Mouse (Mus musculus) stomach, postnatal 0 days (tissue): ENCODE measurements around the gene Slc38a3. TPM values are rescaled to one million over a fixed set of nuclear protein-coding genes. Genes with fewer than 3 reads are reported as not detected.

Experiments
- ATAC-seq: fragments of 200-750 bp; cut with Nextera tagmentation; 2 replicates; pipeline ENCODE4 v1.8.0; 2017; ENCODE audit not compliant: low FRiP score, low TSS enrichment
- DNase-seq: peaks from one replicate; pipeline ENCODE4 v3.0.0-alpha.2; 2016; ENCODE audit warnings: low spot score
- H3K27ac ChIP-seq: fragments of 300-500 bp; sonication (generic); replicated peaks from 2 replicates; pipeline ENCODE4 v1.5.1; 2014; ENCODE audit warnings: mild to moderate bottlenecking, control low read depth
- H3K27me3 ChIP-seq: fragments of 300-500 bp; sonication (generic); 2 replicates; pipeline ENCODE4 v1.6.1; 2014; ENCODE audit warnings: low read length; ENCODE audit not compliant: control insufficient read depth, insufficient read depth
- H3K36me3 ChIP-seq: fragments of 300-500 bp; sonication (generic); 2 replicates; pipeline ENCODE4 v1.6.1; 2014; ENCODE audit warnings: low read length, mixed read lengths; ENCODE audit not compliant: control insufficient read depth, insufficient read depth
- H3K4me1 ChIP-seq: fragments of 300-500 bp; sonication (generic); replicated peaks from 2 replicates; pipeline ENCODE4 v1.6.1; 2014; ENCODE audit warnings: antibody characterized with exemption; ENCODE audit not compliant: control insufficient read depth, insufficient read depth
- H3K4me2 ChIP-seq: fragments of 300-500 bp; sonication (generic); replicated peaks from 2 replicates; pipeline ENCODE4 v1.6.1; 2014; ENCODE audit warnings: low read depth, mild to moderate bottlenecking, control low read depth, moderate library complexity
- H3K4me3 ChIP-seq: fragments of 300-500 bp; sonication (generic); 2 replicates; pipeline ENCODE4 v1.5.1; 2014; ENCODE audit warnings: low read depth, low read length, control low read depth
- H3K9ac ChIP-seq: fragments of 300-500 bp; sonication (generic); 2 replicates; pipeline ENCODE4 v1.6.1; 2014; ENCODE audit warnings: mild to moderate bottlenecking, low read length, control low read depth, mixed read lengths
- H3K9me3 ChIP-seq: fragments of 300-500 bp; sonication (generic); 2 replicates; pipeline ENCODE4 v1.6.1; 2016; ENCODE audit warnings: low read length; ENCODE audit not compliant: control insufficient read depth
- CTCF ChIP-seq: IDR thresholded peaks from 2 replicates; pipeline ENCODE4 v1.5.1; 2016; ENCODE audit warnings: antibody characterized with exemption, low read depth, mild to moderate bottlenecking, moderate library complexity
- EP300 ChIP-seq: optimal IDR thresholded peaks from 2 replicates; pipeline ENCODE3; 2016; ENCODE audit warnings: antibody characterized with exemption
- whole genome bisulfite sequencing: fragments of 180-500 bp; shearing (Covaris S2); extraction: QIAGEN DNeasy Blood & Tissue Kit; methylation state at CpG from one replicate; pipeline ENCODE4 v1.1.7; 2014; 5-methylcytosine and 5-hydroxymethylcytosine counted together
- polyA plus RNA-seq: library from polyadenylated mRNA; unstranded; fragments of >200 nt; fragmentation: Nextera tagmentation; extraction: Ambion mirVana; gene quantifications from 2 replicates; pipeline ENCODE4 v1.2.1, GENCODE M21; 2015

Slc38a3 gene
- polyA plus RNA-seq, 1 experiment from 2014 or later: 0.95 TPM

DNA sequence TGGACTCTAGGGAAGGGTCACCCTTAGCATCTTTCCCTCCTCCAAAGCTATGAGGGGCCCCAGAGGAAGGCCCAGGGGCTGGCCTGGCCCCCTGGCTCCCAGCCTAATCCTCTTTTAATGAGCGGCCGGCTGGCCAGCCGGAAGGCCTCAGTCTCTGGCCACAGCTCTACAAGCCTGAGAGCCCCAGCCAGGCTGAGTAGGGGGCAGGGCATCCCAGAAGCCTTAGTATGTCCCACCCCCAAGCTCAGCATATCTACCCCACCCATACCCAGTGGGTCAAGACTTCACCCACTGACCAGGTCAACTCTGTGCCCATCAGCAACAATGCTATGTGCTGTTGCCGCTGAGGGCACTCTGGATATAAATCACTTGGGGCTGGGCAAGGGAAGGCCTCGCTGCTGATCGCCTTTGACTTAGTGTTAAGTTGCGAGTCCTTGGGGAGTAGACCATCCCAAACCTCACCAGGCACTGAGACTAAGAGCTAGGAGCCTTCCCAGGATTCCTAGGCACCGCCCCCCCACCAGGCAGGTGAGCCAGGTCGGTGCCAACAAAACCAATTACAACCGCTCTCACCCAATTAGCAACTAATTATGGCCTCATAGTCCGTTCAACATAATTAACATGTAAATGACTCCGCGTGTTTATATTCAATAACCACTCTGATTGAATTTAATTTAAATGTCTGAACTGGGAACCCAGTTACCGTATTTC, 28.6 kb upstream of the Slc38a3 start:
- no peak for DNase-seq
- Histone ChIP-seq H3K4me2 (peak overlapping the region; percentile 34), H3K9me3 (no peaks in the 10 kb centered on the region), H3K27me3 (no peaks in the 10 kb centered on the region), H3K4me3 (no peak overlapping the region), H3K4me1 (peaks cover 45% of the 10 kb centered on the region), H3K27ac (peak overlapping the region; percentile 83), H3K36me3 (no peaks in the 10 kb centered on the region), H3K9ac (no peak overlapping the region; the same call in 1 of the 2 replicates)
- no peak for TF ChIP-seq EP300
- no peak for TF ChIP-seq CTCF
- ATAC-seq: no peak
- WGBS: 29% methylated on average over 14 of the region's 14 CpGs

- no peak for DNase-seq
- Histone ChIP-seq H3K9ac (no peak overlapping the region), H3K27ac (peak overlapping the region; percentile 40; the same call in 1 of the 2 replicates), H3K36me3 (no peaks in the 10 kb centered on the region), H3K4me3 (no peak overlapping the region), H3K9me3 (no peaks in the 10 kb centered on the region), H3K27me3 (no peaks in the 10 kb centered on the region), H3K4me1 (peaks cover 41% of the 10 kb centered on the region), H3K4me2 (no peak overlapping the region)
- WGBS: 49% methylated on average over 9 of the region's 9 CpGs
- TF ChIP-seq EP300 (no peak), CTCF (no peak)
- ATAC-seq: no peak
These were observed 27.7 kb upstream of the Slc38a3 start for GRCm38 (mm10) chr9:107696845-107697610.

GRCm38 (mm10) chr9:107696106-107696479, 26.8 kb upstream of the Slc38a3 start:
- H3K9me3 ChIP-seq: no peaks in the 10 kb centered on the region
- H3K4me2 ChIP-seq: no peak overlapping the region
- no peak for TF ChIP-seq CTCF
- no peak for TF ChIP-seq EP300
- ATAC-seq (no peak), DNase-seq (no peak)
- no peak overlapping the region for H3K9ac ChIP-seq
- 34% methylated on average over 6 of the region's 6 CpGs for WGBS
- peaks cover 37% of the 10 kb centered on the region for H3K4me1 ChIP-seq
- no peak overlapping the region for H3K4me3 ChIP-seq
- no peaks in the 10 kb centered on the region; the same call in 1 of the 2 replicates for H3K36me3 ChIP-seq
- H3K27ac ChIP-seq: 0 out of 2 replicates have a peak overlapping the region, but pooled peaks have one; percentile 5
- no peaks in the 10 kb centered on the region for H3K27me3 ChIP-seq

- Histone ChIP-seq H3K4me3 (no peak overlapping the region), H3K4me1 (peaks cover 32% of the 10 kb centered on the region), H3K27ac (0 out of 2 replicates have a peak overlapping the region, but pooled peaks have one; percentile 5), H3K4me2 (no peak overlapping the region), H3K9ac (no peak overlapping the region), H3K9me3 (no peaks in the 10 kb centered on the region), H3K36me3 (peaks cover 2% of the 10 kb centered on the region; the same call in 1 of the 2 replicates), H3K27me3 (no peaks in the 10 kb centered on the region)
- ATAC-seq (no peak), DNase-seq (no peak)
- 67% methylated on average over 12 of the region's 12 CpGs for WGBS
- TF ChIP-seq CTCF: no peak
- no peak for TF ChIP-seq EP300
These were observed 26.2 kb upstream of the Slc38a3 start for GRCm38 (mm10) chr9:107695441-107696105.

DNA sequence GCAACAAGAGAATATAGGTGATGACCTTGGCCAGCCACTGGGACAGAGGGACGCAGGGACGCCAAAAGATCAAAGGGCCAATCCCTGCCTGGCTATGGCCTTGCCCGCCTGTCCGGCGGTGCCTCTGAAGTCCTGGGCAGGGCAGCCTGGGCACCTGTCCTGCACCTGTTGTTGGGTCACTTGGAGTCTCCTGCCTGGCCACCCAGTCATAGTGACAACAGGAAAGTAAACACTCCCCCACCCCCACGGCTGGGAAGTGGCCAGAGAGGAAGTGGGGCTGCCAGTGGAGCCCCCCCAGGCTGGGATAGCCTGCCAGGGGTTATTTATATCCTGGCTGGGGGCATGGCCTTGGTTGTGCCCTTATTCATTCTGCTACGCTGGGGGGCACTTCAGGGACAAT, 25.3 kb upstream of the Slc38a3 start:
- no peak overlapping the region for H3K4me2 ChIP-seq
- TF ChIP-seq EP300 (no peak), CTCF (no peak)
- H3K4me1 ChIP-seq: peaks cover 22% of the 10 kb centered on the region
- no peaks in the 10 kb centered on the region for H3K27me3 ChIP-seq
- H3K36me3 ChIP-seq: peaks cover 6% of the 10 kb centered on the region
- no peak for ATAC-seq
- no peak overlapping the region for H3K9ac ChIP-seq
- DNase-seq: no peak
- WGBS: 67% methylated on average over 7 of the region's 7 CpGs
- H3K4me3 ChIP-seq: no peak overlapping the region
- no peak overlapping the region for H3K27ac ChIP-seq
- no peaks in the 10 kb centered on the region for H3K9me3 ChIP-seq
